Mouse (Mus musculus) MEL (cell line): ENCODE measurements around the gene Nusap1. TPM values are rescaled to one million over a fixed set of nuclear protein-coding genes. Genes with fewer than 3 reads are reported as not detected.
"Not testable (repeated sequence)": the region's sequence is repeated elsewhere in the genome, so short reads cannot be mapped to it uniquely, and the experiment has no call there.

Experiments
- DNase-seq: peaks from one replicate; pipeline ENCODE4 v3.0.0; 2011; ENCODE audit warnings: low read depth, low spot score
- H3K27ac ChIP-seq: 2 replicates; pipeline ENCODE4 v1.5.1; 2012; ENCODE audit warnings: low read depth, mild to moderate bottlenecking, control low read depth, low read length, moderate library complexity; ENCODE audit not compliant: control insufficient read depth
- H3K27me3 ChIP-seq, 2 experiments: fragments of 150-350 bp in 1 of 2; sonication (generic) in 1 of 2; 2 replicates each; pipeline ENCODE4 v1.6.1; 2012; ENCODE audit warnings: low read length in 2 of 2, mild to moderate bottlenecking in 2 of 2, improper control_type of control experiment in 1 of 2, moderate library complexity in 1 of 2; ENCODE audit not compliant: insufficient read depth in 2 of 2, control insufficient read depth in 1 of 2
- H3K36me3 ChIP-seq, 2 experiments: 2 replicates each; pipeline ENCODE4 v1.6.1; 2012 to 2014; ENCODE audit warnings: low read length in 2 of 2, improper control_type of control experiment in 1 of 2, inconsistent platforms in 1 of 2, mild to moderate bottlenecking in 1 of 2; ENCODE audit not compliant: insufficient read depth in 2 of 2, control insufficient read depth in 1 of 2
- H3K4me1 ChIP-seq, 2 experiments: fragments of 150-350 bp in 1 of 2; sonication (generic) in 1 of 2; 2 replicates each; pipeline ENCODE4 v1.6.1; 2012; ENCODE audit warnings: low read length in 2 of 2, improper control_type of control experiment in 1 of 2, mild to moderate bottlenecking in 1 of 2; ENCODE audit not compliant: insufficient read depth in 2 of 2, control insufficient read depth in 1 of 2
- H3K4me3 ChIP-seq, 2 experiments: fragments of 150-350 bp in 1 of 2; sonication (generic) in 1 of 2; 2 replicates each; pipeline ENCODE4 v1.5.1; 2012; ENCODE audit warnings: low read depth in 2 of 2, low read length in 2 of 2, mild to moderate bottlenecking in 2 of 2, moderate library complexity in 2 of 2, control low read depth in 1 of 2, improper control_type of control experiment in 1 of 2; ENCODE audit not compliant: control insufficient read depth in 1 of 2, insufficient read depth in 1 of 2
- H3K79me2 ChIP-seq: 2 replicates; pipeline ENCODE4 v1.6.1; 2012; ENCODE audit warnings: mild to moderate bottlenecking, low read length, moderate library complexity; ENCODE audit not compliant: control insufficient read depth, poor library complexity, insufficient read depth
- H3K9ac ChIP-seq: 2 replicates; pipeline ENCODE4 v1.6.1; 2012; ENCODE audit warnings: low read depth, mild to moderate bottlenecking, control low read depth, low read length, moderate library complexity; ENCODE audit not compliant: control insufficient read depth, poor library complexity, severe bottlenecking
- H3K9me3 ChIP-seq: fragments of 150-350 bp; sonication (generic); replicated peaks from 2 replicates; pipeline ENCODE4 v1.6.1; 2012; ENCODE audit warnings: mild to moderate bottlenecking, low read length, improper control_type of control experiment, moderate library complexity; ENCODE audit not compliant: insufficient read depth
- BHLHE40 ChIP-seq: IDR thresholded peaks from 2 replicates; pipeline ENCODE4 v1.6.1; 2012; ENCODE audit warnings: low read depth, mild to moderate bottlenecking, inconsistent platforms, low read length, improper control_type of control experiment, borderline replicate concordance
- CTCF ChIP-seq, 3 experiments: IDR thresholded peaks in 2 of 3; conservative IDR thresholded peaks in 1 of 3; 2 replicates each; pipeline ENCODE4 v1.5.1; 2011 to 2012; ENCODE audit warnings: low read length in 3 of 3, low read depth in 2 of 3, mild to moderate bottlenecking in 2 of 3, improper control_type of control experiment in 1 of 3, inconsistent platforms in 1 of 3, mixed read lengths in 1 of 3, moderate library complexity in 1 of 3; ENCODE audit not compliant: control insufficient read depth in 1 of 3, insufficient read depth in 1 of 3, poor library complexity in 1 of 3, severe bottlenecking in 1 of 3
- E2F4 ChIP-seq: IDR thresholded peaks from 2 replicates; pipeline ENCODE4 v1.6.1; 2011; ENCODE audit warnings: low read depth, low read length, improper control_type of control experiment, borderline replicate concordance
- ELF1 ChIP-seq: IDR thresholded peaks from 2 replicates; pipeline ENCODE4 v1.6.1; 2014; ENCODE audit warnings: low read depth, mild to moderate bottlenecking, inconsistent platforms, low read length, improper control_type of control experiment, moderate library complexity
- GABPA ChIP-seq: IDR thresholded peaks from 2 replicates; pipeline ENCODE4 v1.6.1; 2012; ENCODE audit warnings: low read depth, mild to moderate bottlenecking, inconsistent platforms, low read length, improper control_type of control experiment, moderate library complexity
- GATA1 ChIP-seq: IDR thresholded peaks from 2 replicates; pipeline ENCODE4 v1.6.1; 2011; ENCODE audit warnings: low read depth, low read length, improper control_type of control experiment
- MAFK ChIP-seq: IDR thresholded peaks from 2 replicates; pipeline ENCODE4 v1.6.1; 2011; ENCODE audit warnings: low read depth, mild to moderate bottlenecking, low read length, improper control_type of control experiment, borderline replicate concordance
- MAX ChIP-seq: IDR thresholded peaks from 2 replicates; pipeline ENCODE4 v1.6.1; 2011; ENCODE audit warnings: low read length, improper control_type of control experiment
- MEF2A ChIP-seq: IDR thresholded peaks from 2 replicates; pipeline ENCODE4 v1.6.1; 2014; ENCODE audit warnings: low read depth, mild to moderate bottlenecking, inconsistent platforms, low read length, improper control_type of control experiment; ENCODE audit not compliant: poor library complexity, insufficient replicate concordance, severe bottlenecking; ENCODE audit errors: extremely low read depth
- MXI1 ChIP-seq: IDR thresholded peaks from 2 replicates; pipeline ENCODE4 v1.6.1; 2011; ENCODE audit warnings: mild to moderate bottlenecking, low read depth, low read length, improper control_type of control experiment
- MYC ChIP-seq: IDR thresholded peaks from 2 replicates; pipeline ENCODE4 v1.6.1; 2011; ENCODE audit warnings: low read depth, mild to moderate bottlenecking, low read length, improper control_type of control experiment, moderate library complexity
- NELFE ChIP-seq: IDR thresholded peaks from 2 replicates; pipeline ENCODE4 v1.6.1; 2011; ENCODE audit warnings: low read depth, low read length, improper control_type of control experiment
- POLR2AphosphoS5 ChIP-seq: IDR thresholded peaks from 2 replicates; pipeline ENCODE4 v1.6.1; 2012; ENCODE audit warnings: low read depth, borderline replicate concordance, mild to moderate bottlenecking, inconsistent platforms, low read length, moderate library complexity, mixed read lengths
- RAD21 ChIP-seq: IDR thresholded peaks from 2 replicates; pipeline ENCODE4 v1.6.1; 2011; ENCODE audit warnings: mild to moderate bottlenecking, low read depth, low read length, improper control_type of control experiment
- SIN3A ChIP-seq: IDR thresholded peaks from 2 replicates; pipeline ENCODE4 v1.6.1; 2012; ENCODE audit warnings: low read length, improper control_type of control experiment, inconsistent platforms
- TBP ChIP-seq: IDR thresholded peaks from 2 replicates; pipeline ENCODE4 v1.8.0; 2011; ENCODE audit warnings: low read depth, low read length, improper control_type of control experiment
- UBTF ChIP-seq: IDR thresholded peaks from 2 replicates; pipeline ENCODE4 v1.6.1; 2012; ENCODE audit warnings: low read depth, mild to moderate bottlenecking, inconsistent platforms, low read length, improper control_type of control experiment, moderate library complexity, borderline replicate concordance; ENCODE audit not compliant: insufficient read depth
- USF1 ChIP-seq: IDR thresholded peaks from 2 replicates; pipeline ENCODE4 v1.6.1; 2014; ENCODE audit warnings: low read depth, mild to moderate bottlenecking, inconsistent platforms, low read length, improper control_type of control experiment, moderate library complexity
- ZMIZ1 ChIP-seq: IDR thresholded peaks from 2 replicates; pipeline ENCODE4 v1.6.1; 2012; ENCODE audit warnings: low read depth, mild to moderate bottlenecking, inconsistent platforms, low read length, improper control_type of control experiment, moderate library complexity
- ZNF384 ChIP-seq: IDR thresholded peaks from 2 replicates; pipeline ENCODE4 v1.6.1; 2012; ENCODE audit warnings: low read depth, mild to moderate bottlenecking, inconsistent platforms, low read length, improper control_type of control experiment
- polyA plus RNA-seq, 2 experiments: library from polyadenylated mRNA; stranded (reverse) in 1 of 2; unstranded in 1 of 2; fragments of >175 nt in 1 of 2; fragments of >200 nt in 1 of 2; gene quantifications; 2 replicates each; pipeline versions ENCODE4 v1.2.1 to v1.2.4; 2012; ENCODE audit warnings: low replicate concordance in 2 of 2, low read depth in 1 of 2; ENCODE audit not compliant: insufficient read length in 2 of 2, insufficient read depth in 1 of 2, missing spikeins in 1 of 2
- total RNA-seq: library from RNA; depleted of rRNA; stranded (reverse); fragments of 300-350 nt; gene quantifications from 2 replicates; pipeline ENCODE4 v1.2.3, GENCODE M21; 2012

Gene Nusap1
- total and polyA plus RNA-seq, 3 experiments: 17.0 to 28.2 TPM; not detected in 1

DNA sequence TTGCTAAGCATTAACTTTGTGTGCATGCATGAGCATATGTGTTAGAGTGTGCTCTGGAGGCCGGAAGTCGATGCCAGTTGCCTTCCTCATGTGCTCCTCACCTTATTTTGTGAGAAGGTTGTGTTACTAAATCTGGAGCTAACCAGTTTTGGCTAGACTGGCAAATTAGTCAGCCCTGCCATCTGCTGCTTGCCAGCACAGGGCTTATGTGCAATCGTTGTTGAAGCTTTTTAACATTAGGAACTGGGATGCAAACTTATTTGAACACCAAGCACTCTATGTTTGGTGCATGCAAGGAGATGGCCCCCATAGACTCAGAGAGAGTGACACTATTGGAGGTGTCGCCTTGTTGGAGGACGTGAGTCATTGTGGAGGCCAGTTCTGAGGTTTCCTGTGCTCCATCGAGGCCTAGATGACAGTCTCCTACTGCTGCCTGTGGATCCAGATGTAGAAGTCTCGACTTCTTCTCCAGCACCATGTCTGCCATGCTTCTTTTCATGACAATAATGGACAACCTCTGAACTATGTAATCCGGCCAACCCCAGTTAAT is 21.2 kb upstream of the Nusap1 start:
- H3K79me2 ChIP-seq: peaks cover 25% of the 10 kb centered on the region
- H3K27ac ChIP-seq: no peak overlapping the region
- H3K9ac ChIP-seq: no peak overlapping the region
- peaks cover 3 to 5% of the 10 kb centered on the region in 2 experiments for H3K4me1 ChIP-seq
- no peak for TF ChIP-seq MEF2A
- TF ChIP-seq TBP: no peak
- no peak for TF ChIP-seq MAX
- TF ChIP-seq E2F4: no peak
- TF ChIP-seq POLR2AphosphoS5: no peak
- no peak for TF ChIP-seq ZMIZ1
- no peak for TF ChIP-seq MYC
- TF ChIP-seq USF1: no peak
- TF ChIP-seq BHLHE40: no peak
- TF ChIP-seq ELF1: no peak
- no peak for TF ChIP-seq MAFK
- TF ChIP-seq RAD21: no peak
- TF ChIP-seq UBTF: no peak
- no peak for TF ChIP-seq NELFE
- TF ChIP-seq ZNF384: no peak
- H3K9me3 ChIP-seq: no peaks in the 10 kb centered on the region
- peak; percentile 33 for DNase-seq
- no peak overlapping the region for H3K4me3 ChIP-seq
- peaks cover 18 to 41% of the 10 kb centered on the region in 2 experiments for H3K36me3 ChIP-seq
- no peaks in the 10 kb centered on the region for H3K27me3 ChIP-seq

DNA sequence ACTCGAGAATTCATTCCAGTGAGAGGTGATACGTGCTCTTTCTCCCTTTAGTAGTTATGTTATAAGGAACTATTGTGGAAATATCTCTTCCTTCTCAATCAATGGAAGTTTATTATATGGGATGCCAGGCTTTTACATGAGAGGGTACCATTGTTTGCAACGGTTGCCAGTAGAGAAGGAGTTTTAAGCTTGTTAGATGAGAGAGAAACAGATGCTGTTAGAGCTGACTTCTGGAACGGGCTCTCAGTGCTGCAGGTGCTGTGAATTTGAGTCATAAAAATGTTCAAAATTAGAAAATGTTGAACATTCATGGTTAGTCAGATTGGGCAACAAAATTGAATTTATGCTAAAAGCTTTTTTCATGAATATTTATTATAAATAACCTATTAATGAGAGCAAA is 17.1 kb upstream of the Nusap1 start:
- Histone ChIP-seq H3K36me3 (peaks cover 40 to 47% of the 10 kb centered on the region in 2 experiments), H3K79me2 (peaks cover 11% of the 10 kb centered on the region; the same call in 1 of the 2 replicates), H3K9ac (no peak overlapping the region), H3K9me3 (no peaks in the 10 kb centered on the region), H3K4me1 (peaks cover 16 to 23% of the 10 kb centered on the region in 2 experiments), H3K4me3 (no peak overlapping the region), H3K27me3 (no peaks in the 10 kb centered on the region), H3K27ac (no peak overlapping the region)
- no peak for DNase-seq
- TF ChIP-seq MAX (no peak), UBTF (no peak), SIN3A (no peak), ELF1 (no peak), NELFE (no peak), E2F4 (no peak), USF1 (no peak), MAFK (no peak), GATA1 (no peak), CTCF (IDR thresholded peaks at IDR 0.05 in 2 of 3, conservative IDR thresholded peaks at IDR 0.05 in 1 of 3; ENCODE audit: control insufficient read depth in 1 of 3, insufficient read depth in 1 of 3, low read depth in 2 of 3, low read length in 3 of 3, poor library complexity in 1 of 3, severe bottlenecking in 1 of 3) (no peak), MXI1 (no peak), GABPA (no peak)

DNA sequence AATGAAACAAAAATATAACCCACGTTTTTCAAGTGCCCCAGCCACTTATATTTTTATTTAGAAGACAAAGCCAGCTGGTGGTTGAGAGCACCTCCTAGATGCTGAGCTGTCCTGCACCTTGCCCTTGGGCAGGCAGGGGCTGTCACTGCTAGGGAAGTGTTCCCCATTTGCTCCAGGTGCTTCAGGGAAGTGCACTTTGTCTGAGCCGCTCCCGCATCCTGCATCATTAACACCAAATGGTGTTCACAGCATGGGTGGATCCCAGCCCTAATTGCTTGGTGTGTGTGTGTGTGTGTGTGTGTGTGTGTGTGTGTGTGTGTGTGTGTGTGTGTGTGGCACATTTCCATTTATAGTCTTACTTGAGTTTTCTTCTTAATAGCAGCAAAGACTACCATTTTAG is 16.5 kb upstream of the Nusap1 start:
- Histone ChIP-seq H3K4me1 (peaks cover 16 to 27% of the 10 kb centered on the region in 2 experiments), H3K79me2 (peaks cover 11% of the 10 kb centered on the region; the same call in 1 of the 2 replicates), H3K36me3 (peaks cover 44 to 45% of the 10 kb centered on the region in 2 experiments)
- H3K4me3 ChIP-seq, H3K9me3 ChIP-seq, H3K9ac ChIP-seq, H3K27me3 ChIP-seq, H3K27ac ChIP-seq, DNase-seq: not testable (repeated sequence)
